Mouse (Mus musculus) spleen, postnatal 4 days (tissue): ENCODE results near the gene Bmp8a.
"Not testable (repeated sequence)": the region's sequence is repeated elsewhere in the genome, so short reads cannot be mapped to it uniquely, and the experiment has no call there.

ENCODE experiments used
- DNase-seq, 2 experiments: peaks; one replicate each; pipeline ENCODE4 v3.0.0; 2022; ENCODE audit warnings: low spot score in 2 of 2

Gene Bmp8a

DNA sequence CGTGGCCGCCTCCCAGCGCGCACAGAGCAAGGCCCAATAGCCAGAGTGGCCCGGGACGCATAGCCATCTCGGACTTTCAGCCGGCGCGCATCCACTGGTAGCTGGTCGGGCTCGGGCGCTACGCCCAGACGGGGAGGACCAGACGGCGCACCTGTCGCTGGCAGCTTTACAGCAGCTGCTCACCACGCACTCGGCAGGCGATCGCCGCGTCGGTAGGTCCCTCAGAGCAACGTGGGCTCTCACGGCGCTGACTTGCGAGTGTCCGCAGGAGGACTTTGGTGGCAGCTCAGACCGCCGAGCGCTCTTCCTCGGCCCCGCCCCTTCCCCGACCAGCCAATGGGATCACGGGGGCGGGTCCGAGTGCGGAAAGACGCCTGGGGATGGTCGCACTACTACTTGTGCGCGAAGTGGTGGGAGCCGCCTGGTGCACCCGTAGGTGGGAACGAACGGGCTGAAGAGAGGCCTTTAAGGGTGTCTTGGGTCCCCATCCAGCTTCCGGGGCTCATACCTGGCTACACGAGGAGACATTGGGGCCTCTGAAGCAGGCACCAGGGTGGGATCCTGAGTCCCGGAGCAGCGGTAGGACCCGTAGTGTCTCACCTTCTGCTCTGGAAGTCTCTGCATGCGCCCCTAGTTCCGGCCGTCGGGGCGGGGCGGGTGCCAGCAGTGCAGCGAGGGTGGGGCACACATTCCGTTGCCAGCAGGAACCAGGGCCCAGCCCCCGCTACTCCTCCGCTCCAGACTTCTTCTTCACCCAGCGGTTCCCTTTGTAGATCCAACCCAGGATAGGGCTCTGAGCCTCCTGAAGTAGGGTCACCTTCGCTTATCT is at the start of gene Bmp8a:
Bmp8a (minus strand) TSS at position 611 of the 829 bp plus-strand sequence.
- DNase-seq, result peak; percentile 59 to 83

- DNase-seq, result no peak
These were observed 49.1 kb upstream of the Bmp8a start for GRCm38 (mm10) chr4:123392187-123392586.

DNA sequence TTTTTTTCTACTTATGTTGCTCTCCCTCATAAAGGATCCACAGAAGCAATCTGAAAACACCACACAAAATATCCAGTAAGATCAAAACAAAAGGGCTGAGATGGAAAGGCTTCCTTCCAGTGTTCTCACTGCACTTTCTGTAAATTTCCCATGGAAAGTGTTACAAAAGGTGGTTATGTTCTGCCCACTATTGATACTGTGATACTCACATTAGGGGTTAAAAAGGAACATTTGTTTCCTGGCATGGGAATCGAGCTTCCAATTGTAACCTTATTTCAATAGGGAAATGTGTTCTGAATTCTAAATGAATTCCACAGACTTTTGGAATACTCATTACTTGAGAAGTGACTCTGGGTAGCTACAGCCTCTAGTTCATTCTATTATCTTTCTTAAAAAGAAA is 42.0 kb upstream of the Bmp8a start:
- no peak for DNase-seq

GRCm38 (mm10) chr4:123383173-123383572 is 40.1 kb upstream of the Bmp8a start:
- DNase-seq, result no peak

DNA sequence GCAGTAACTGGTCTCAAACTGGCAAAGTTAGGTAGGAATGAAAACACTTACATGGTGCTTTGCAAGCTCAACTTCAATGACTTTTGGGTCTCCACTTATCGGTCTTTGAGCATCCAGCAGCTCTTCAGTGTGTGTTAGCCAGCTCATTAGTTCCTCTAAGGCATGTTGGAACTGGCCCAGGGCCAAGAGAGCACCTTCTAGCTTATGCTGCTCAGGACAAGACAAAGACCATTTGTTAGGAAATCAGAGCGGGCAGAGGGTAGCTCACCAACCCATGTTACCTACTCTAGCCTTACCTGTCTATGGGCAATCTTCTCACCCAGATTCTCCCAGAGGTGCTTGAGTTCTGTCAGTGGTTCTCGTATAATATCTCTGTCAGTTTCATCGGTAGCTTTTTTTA is 39.0 kb upstream of the Bmp8a start:
- no peak for DNase-seq

DNA sequence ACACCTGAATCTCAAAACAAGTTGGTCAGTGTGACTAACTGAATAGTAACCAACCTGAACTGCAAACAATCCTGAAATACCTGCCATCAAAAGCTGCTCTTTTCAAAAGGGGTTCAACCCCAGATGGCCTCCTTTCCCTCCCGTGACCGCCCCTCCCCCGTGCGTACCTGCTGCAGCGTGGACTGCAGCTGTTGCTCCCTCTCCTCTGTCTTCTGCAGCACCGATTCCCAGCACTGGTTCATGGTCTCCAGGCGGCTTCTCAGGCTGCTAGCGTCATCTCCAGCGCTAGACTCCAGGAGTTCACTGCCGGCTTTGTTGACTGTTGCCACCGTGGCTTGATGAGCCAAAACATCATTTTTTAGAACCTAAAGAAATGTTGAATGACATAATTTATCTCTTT is 38.5 kb upstream of the Bmp8a start:
- no peak for DNase-seq

GRCm38 (mm10) chr4:123376031-123376430 is 33.0 kb upstream of the Bmp8a start:
- no peak for DNase-seq

DNA sequence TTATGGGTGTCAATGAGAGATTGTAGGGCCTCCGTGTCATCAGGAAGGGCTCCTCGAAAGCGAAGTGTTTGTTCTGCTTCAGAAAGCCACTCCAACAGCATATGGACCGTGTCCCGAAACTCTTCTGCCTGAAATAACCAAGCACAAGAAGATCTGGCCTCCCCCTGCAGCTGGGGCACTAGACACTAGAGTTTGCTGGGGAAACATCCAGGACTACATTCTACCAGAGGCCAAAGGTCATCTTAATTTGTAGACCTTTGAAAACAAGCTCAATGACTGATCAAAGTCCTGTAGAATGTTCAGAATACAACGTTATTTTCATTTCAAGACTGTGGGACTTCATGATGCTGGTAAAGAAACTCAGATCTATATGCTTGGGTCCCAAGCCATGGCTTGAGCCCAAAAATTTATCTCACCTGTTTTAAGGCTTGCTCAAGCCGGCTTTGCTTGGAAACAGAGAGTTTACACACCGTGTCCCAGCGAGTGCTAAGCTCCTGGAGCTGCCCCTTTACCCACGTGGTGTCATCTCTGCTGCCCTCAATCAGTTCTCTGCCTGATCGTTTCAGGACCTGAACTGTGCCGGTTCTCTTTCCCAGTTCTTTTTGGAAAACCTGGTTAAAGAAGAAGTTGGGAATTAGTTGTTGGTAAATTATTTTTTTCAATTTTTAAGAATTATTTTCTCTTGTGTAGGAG is 31.4 kb upstream of the Bmp8a start:
- DNase-seq, result no peak

DNA sequence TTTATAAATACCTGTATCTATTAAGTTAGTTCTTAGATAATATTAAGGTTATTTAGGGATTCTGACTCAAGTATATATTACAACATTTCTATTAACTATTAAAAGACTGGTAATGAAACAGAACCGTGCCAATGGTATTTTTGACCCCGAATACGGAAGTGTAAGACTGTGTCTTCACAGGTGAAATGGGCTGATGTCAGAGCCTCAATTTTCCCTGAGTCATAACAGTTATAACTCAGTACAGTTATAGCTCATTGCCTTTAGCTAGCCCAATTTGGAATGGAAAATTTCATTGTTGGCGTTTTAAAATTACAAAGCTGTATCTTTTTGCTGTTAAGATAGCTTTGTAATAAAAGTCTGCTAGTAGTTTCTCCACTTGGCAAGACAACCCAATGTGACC is 20.5 kb upstream of the Bmp8a start:
- DNase-seq, result no peak

DNA sequence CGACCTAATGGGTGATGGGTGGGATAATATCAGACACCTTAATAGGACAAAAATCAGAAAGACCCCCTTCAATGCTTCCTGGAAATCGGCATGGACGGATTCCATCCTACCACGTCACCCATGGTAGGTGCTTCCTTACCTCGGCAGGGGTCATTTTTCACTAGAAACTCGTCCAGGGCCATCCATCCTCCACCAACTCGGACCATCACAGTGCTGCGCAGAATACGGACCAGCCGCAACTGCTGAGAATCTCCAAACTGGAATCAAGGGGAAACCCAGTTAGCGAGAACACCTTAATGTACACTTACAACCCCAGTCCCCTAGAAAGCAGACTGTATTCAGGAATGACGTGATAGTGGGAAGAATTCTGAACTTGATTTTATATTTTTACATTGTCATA is 17.7 kb upstream of the Bmp8a start:
- no peak for DNase-seq

GRCm38 (mm10) chr4:123358613-123359012 is 15.6 kb upstream of the Bmp8a start:
- DNase-seq, result no peak

DNA sequence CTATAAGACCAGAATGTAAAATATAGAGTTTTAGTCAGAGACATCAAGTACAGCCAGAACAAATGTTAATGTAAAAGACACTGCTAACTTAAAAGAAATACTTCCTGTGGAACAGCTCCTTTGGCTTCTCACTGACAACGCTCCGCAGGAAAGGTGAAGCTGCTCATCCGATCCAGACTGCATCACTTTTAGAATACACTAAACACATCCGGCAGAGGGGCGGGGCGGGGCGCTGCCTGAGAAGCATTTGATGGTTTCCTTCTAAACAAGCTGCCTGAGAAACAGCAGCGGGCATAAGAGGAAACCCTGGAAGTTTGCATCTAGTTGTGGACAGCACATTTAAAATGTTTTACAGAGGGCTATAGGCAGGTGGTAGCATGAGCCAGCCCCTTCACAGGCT is 12.9 kb upstream of the Bmp8a start:
- no peak for DNase-seq

DNA sequence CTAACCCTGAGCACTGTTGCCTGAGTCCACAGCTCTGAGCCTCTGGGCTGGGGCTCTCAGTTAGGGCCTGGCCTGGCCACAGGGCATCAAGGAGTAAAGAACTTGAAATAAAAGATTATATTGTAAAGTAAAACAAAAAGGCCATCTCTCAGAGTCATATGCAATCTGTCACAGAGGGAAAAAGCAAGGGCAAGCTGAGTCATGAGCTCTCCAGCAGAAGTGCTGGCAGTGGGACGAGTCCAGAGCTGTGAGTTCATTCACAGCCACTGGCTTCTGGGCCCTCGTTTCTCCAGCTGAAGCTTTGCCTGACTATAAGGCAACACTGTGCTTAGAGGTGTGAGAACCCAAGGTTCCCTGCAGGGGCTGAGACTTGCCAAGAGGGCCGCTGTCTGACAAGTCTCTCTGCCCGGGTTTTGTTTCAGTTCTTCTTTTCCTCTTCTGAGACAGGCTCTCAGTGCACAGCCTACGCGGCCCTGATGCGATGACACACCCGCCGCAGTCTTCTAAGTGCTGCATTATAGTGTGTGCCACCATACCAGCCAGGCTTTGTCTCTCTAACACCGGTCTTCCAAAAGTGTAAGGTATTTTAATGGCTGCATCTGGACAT is 10.3 kb upstream of the Bmp8a start:
- no peak for DNase-seq

GRCm38 (mm10) chr4:123343471-123343789 is 378 bp upstream of the Bmp8a start:
- no peak for DNase-seq

DNA sequence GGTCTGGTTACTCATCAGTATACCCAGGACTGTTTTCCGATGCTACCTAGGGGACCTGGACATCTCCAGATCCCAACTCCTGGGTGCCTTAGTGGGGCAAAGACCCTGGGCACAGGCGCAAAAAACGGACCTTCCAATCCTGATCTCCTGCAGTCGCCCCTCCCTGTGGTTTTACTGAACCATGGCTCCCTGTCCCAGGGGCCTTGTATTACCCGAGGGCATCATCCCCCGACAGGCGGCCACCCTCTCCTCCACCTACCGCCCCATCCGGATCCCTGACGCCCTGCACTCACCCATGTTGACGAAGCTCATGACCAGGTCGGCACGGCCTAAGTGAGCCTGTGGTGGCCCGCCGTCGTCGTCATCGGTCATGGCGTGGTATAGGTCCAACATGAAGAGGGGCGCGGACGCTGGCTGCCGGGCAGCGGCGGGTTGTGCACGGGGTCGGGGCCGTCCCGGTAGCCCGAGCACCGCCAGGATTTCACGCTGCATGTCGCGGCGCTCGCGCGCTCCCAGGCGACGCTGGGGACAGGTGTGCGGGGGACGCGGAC is 886 bp downstream of the Bmp8a start:
- DNase-seq, result no peak

DNA sequence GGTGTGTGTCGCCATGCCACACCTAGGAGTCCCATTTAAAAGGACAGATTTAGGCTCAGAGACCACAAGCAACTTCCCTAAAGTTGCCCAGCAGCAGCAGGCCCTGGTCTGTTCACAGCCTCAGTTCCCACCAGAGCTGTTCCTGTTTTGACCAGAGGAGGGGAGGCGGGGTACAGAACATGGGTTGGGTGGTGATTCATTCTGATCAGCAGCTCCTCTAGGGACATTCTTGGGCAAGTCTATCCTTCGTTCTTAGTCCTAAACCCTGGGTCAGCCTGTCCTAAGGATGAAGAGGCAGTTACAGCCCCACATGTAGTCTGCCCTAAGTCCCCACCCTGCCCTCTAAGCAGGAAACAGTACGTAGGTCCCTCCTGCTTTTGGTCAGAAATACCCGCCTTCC is 2.8 kb downstream of the Bmp8a start:
- no peak for DNase-seq

DNA sequence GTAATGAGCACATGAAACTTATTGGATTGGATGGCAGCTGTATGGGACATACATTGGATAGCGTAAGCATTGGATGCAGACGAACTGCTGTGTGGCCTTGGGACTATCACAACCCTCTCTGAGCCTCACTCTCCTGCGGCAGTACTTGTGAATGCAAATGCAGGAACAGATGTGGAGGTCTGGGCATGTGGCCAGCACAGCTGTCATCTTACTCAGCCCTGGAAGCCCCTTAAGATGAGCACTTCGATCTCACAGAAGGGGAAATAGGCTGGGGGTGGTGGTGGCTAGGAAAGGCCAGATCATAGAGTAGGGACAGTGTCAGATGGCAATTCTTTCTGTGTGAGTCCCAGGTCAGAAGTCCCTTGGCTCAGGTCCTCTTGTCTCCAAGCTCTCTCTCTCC is 5.4 kb downstream of the Bmp8a start:
- no peak for DNase-seq

DNA sequence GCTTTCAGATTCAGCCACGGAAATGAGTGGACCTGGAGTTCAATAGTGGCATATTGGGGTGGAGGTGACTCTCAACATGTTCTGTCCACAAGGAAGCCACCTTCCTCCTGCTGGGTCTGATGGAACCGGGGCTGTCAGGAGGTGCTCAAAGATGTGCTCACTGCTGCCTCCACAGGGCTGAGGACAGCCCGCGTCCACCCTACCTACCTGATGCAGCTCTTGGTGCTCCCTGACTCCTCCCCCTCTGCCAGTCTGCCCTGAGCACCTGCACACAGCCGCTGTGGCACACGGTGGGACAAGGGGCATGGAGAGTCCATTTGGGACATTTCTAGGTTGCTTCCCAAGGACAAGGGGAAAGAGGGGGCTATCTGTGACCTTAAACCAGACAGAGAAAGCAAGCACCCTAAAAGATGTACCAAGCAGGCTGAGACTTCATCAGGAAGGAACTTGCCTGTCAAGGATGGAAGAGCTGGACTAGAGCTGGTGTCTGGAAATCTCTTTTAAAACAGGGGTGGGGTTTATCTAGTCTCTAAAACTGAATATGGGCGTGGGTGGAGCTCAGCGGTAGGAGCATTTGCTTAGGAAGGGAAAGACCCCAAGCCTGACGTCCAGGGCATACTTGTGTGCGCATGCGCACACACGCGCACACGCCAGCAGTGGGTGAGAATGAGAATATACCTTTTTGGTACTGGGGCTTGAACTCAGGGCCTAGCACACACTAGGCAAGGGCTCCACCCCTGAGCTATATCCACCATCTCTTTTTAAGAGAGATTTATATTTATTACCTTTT is 7.1 kb downstream of the Bmp8a start:
- no peak for DNase-seq

DNA sequence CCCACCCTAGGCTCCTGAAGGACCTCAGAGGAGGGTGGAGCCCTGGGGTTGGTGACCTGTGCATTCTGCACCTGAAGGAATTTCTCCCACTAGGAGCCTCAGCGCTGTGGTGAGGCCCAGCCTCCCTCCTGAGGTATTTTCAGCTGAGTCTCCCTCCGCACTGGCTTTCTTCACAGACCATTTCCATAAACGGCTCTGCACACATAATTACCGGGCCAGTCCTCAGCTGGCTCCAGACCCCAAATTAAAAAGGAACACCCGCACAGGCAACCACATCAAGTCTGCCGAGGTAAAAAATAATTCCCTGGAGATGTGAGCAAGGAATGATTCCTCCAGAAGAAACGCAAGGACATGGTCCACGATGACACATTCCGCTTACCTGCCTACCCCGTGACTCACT is 7.8 kb downstream of the Bmp8a start:
- DNase-seq, result not testable (repeated sequence)

DNA sequence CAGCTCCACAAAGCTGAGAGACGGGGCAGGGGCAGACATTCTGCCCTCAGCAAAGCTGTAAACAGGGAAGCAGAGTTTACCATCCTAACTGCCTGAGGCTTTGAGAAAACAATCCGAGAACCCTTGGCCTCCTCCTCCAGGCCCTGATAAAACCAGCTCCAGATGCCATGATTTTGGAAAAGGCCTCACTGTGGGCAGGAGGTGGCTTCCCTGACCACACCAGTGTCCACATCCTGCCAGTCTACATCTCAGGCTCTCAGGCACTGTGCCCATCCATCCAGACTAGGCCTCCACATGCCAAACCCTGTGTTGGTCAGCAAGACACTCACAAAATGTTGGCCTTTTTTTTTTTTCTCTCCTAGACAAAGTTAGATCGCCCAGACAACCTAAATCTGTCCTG is 8.9 kb downstream of the Bmp8a start:
- no peak for DNase-seq

- DNase-seq, result no peak
These were observed 9.9 kb downstream of the Bmp8a start for GRCm38 (mm10) chr4:123333151-123333550.

DNA sequence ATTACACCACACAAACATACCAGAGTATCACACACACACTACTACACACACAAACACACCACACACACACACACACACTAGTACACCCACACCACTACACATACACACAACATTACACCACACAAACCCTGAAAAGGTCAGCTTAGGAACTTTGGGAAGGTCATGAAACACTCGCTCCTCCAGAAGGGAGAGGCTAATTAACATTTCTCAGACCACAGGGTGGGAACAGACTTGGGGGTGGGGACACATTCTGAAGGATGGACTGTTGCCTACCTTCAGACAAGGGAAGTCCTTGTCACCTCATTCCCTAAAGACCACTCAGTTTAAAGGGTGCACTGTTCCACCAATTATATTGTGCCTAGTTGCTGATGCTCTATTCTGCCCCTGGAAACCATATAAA is 11.1 kb downstream of the Bmp8a start:
- DNase-seq, result not testable (repeated sequence)
